Mouse (Mus musculus): Measurements from ENCODE around the gene Slc40a1.

The Slc40a1 gene

GRCm38 (mm10) chr1:45882076-45882475 lies 44.2 kb downstream of the Slc40a1 start:
- no peak for DNase-seq

- DNase-seq, result no peak
These were observed 45.0 kb downstream of the Slc40a1 start for GRCm38 (mm10) chr1:45881228-45881832.

- no peak for DNase-seq
These were observed 48.9 kb downstream of the Slc40a1 start for GRCm38 (mm10) chr1:45877463-45877862.

- no peak for DNase-seq
These were observed 49.7 kb downstream of the Slc40a1 start for GRCm38 (mm10) chr1:45876450-45877198.

DNA sequence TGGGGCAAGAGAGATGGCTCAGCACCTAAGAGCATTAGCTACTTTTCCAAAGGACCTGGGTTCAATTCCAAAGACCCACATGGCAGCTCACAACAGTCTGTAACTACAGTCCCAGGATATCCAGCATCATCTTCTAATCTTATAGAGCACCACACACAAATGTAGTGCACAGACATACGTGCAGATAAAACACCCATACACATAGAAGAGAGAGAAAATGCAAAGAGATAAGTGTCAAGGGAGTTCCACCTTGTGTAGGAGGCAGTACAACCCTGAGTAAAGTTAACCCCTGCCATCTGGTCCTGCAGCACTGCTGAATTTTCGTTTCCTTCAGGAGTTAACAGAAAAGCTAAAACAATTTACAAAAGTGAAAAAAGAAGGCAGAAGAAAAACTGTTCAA lies 50.7 kb downstream of the Slc40a1 start:
- no peak for DNase-seq

DNA sequence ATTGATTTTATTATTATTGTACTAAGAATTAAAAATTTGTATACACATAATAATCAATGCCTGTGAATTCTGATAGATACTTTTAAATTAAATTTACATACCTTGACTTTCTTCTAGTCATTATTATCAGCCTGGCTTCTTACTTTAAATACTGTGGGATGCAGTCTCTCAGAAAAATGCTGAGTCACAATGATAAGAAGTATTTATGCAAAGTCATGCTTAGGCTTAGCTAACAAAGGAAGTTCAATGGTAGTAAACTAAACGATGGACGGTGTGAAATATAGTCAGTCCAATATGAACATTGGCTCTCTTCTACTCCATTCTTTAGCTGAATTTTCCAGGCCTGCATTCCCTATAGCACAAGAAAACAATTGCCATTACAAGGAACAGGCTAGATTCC lies 53.1 kb downstream of the Slc40a1 start:
- DNase-seq, result no peak

- DNase-seq, result no peak
These were observed 57.7 kb downstream of the Slc40a1 start for GRCm38 (mm10) chr1:45868479-45869137.

DNA sequence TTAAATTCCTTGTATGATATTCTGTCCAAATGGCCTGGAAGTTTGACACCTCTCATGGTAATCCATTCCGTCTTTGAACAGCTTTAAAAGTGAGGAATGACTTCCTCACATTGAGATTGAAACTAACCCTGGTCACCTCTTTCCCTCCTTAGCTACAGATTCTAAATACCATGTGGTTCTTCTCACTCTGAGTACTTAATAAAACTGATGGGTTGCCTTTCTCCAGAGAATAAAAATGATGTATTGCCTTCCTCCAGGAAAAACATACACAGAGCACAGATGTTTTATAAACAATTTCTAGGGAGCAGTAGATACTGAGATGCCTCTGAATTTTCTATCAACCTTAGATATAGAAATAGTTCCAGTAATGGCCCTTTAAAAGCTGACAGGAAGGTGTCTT lies 58.3 kb downstream of the Slc40a1 start:
- DNase-seq, result no peak

DNA sequence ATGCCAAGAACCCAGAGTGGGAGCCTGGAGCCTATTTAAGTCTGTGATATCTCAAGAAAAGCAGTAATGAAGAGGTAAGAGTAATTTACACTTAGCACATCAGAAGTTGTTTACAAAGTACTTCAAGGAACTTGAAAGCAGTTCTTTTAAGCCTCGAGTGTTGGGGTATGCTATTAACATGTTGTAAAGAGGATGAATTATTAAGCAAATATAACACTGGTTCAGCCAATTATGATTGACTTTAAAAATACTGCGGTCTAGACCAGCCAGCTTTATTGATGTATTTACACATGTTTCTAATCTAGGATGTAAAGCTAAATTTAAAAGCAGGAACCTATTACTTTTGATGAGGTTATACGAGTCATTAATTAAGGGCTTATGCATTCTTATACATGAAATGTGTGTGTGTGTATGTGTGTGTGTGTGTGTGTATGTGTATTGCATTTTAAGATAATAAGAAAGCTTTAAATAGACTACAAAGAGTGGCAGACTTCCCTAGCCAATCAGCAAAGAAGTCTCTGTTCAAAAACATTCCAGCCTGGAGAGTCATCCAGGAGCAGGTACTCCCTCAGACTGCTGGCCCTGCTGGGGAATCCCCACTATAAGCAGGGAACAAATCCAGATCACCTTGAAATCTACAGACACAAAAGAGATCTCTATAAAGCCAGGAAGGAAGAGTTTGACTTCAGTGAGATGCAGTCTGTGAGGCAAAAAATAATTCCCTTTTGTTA lies 59.9 kb downstream of the Slc40a1 start:
- no peak for DNase-seq

DNA sequence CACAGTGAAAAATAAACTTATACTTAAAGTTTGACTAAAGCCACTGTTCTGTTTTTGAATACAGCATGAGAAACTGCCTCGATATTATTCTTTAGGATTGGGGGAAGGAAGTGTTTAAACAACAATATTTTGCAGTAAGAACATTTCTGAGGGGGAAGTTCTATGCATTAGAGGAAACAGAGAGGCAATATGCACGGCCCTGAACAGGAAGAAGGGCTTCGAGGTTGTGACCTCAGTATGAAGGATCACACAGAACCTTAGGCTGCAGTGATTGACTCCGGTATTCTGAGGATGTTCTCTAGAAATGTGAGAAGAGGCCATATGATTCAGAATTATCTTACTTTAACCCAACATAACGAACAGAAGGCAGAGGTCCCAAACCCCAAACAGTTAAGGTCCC lies 60.6 kb downstream of the Slc40a1 start:
- no peak for DNase-seq

- no peak for DNase-seq
These were observed 61.0 kb downstream of the Slc40a1 start for GRCm38 (mm10) chr1:45865316-45865715.

GRCm38 (mm10) chr1:45864564-45865014 lies 61.7 kb downstream of the Slc40a1 start:
- no peak for DNase-seq

DNA sequence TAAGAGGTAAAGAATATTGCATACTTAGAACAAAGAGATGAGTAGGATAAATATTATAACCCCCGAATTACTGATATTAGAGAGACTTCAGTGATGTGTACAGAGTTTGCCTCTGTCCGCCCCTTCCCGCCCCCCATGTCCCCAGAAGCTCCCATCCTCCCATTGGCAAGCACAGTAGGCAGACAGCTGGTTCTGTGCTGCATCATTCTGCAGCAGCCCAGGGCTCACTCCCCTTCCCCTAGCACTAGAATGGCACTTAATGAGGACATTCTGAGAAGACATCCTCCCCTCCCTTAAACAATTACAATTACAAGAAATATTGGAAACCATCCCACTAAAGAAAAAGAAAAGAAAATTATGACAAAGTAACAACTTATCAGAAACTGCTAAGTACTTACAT lies 62.7 kb downstream of the Slc40a1 start:
- no peak for DNase-seq

GRCm38 (mm10) chr1:45861162-45861561 lies 65.2 kb downstream of the Slc40a1 start:
- no peak for DNase-seq

DNA sequence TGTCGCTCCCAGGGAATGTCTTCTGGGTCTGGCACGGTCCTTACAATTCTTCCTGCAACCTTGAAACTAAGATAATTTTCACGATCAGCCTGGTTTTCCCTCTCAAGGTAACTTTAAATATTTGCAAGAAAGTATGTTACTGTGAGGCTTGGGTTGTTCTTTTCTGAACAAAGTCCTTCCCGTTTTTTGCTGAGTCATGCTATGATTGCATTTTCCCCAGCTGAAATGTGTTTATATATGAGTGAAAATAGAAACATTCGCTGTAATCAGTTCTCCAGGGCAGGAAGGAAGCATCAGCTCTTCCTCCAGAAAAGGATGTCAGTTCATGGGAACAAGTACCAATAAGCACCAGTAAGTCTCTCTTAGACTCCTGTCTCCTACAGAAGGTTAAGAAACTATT lies 66.0 kb downstream of the Slc40a1 start:
- DNase-seq, result no peak

Measured in cerebellum, adult 11 months (tissue).